Mouse (Mus musculus) forebrain, embryonic 10.5 days (tissue): ENCODE data around the gene Eepd1. TPM values are rescaled to one million over a fixed set of nuclear protein-coding genes. Genes with fewer than 3 reads are reported as not detected.
"Not testable (repeated sequence)": the region's sequence is repeated elsewhere in the genome, so short reads cannot be mapped to it uniquely, and the experiment has no call there.

Experiments used
- DNase-seq: peaks from one replicate; pipeline ENCODE4 v3.0.0-alpha.2; 2017; ENCODE audit warnings: low spot score; ENCODE audit errors: extremely low spot score
- H3K27ac ChIP-seq: fragments of 300-500 bp; sonication (generic); 2 replicates; pipeline ENCODE4 v1.5.1; 2016; ENCODE audit warnings: mild to moderate bottlenecking
- H3K27me3 ChIP-seq: fragments of 300-500 bp; sonication (generic); 2 replicates; pipeline ENCODE4 v1.6.1; 2016; ENCODE audit warnings: mild to moderate bottlenecking; ENCODE audit not compliant: poor library complexity, severe bottlenecking
- H3K36me3 ChIP-seq: fragments of 300-500 bp; sonication (generic); replicated peaks from 2 replicates; pipeline ENCODE4 v1.6.1; 2016; ENCODE audit warnings: mild to moderate bottlenecking, moderate library complexity
- H3K4me1 ChIP-seq: fragments of 300-500 bp; sonication (generic); 2 replicates; pipeline ENCODE4 v1.6.1; 2016
- H3K4me3 ChIP-seq: fragments of 300-500 bp; sonication (generic); 2 replicates; pipeline ENCODE4 v1.5.1; 2016; ENCODE audit warnings: mild to moderate bottlenecking, moderate library complexity
- H3K9me3 ChIP-seq: fragments of 300-500 bp; sonication (generic); 2 replicates; pipeline ENCODE4 v1.6.1; 2016; ENCODE audit warnings: mild to moderate bottlenecking, moderate library complexity
- WGBS: fragments of 180-500 bp; shearing (Covaris S2); methylation state at CpG from one replicate; pipeline ENCODE4 v1.1.7; 2016; 5-methylcytosine and 5-hydroxymethylcytosine counted together
- polyA plus RNA-seq: library from polyadenylated mRNA; unstranded; fragments of >200 nt; fragmentation: Nextera tagmentation; extraction: Ambion mirVana; gene quantifications from 2 replicates; pipeline ENCODE4 v1.2.1, GENCODE M21; 2016

Gene Eepd1
- 11.6 and 14.2 TPM in 2 replicates for polyA plus RNA-seq

- under 1% methylated on average over 75 of the region's 75 CpGs for WGBS
- Histone ChIP-seq H3K36me3 (no peaks in the 10 kb centered on the region), H3K27ac (peak within 1 kb of the TSS; percentile 85), H3K27me3 (peaks cover 36% of the 10 kb centered on the region), H3K9me3 (no peaks in the 10 kb centered on the region), H3K4me3 (peak within 1 kb of the TSS; percentile 75), H3K4me1 (peaks cover 46% of the 10 kb centered on the region)
- DNase-seq = peak; percentile 91
Observed at GRCm38 (mm10) chr9:25481344-25482095, at the start of gene Eepd1. TSS of gene Eepd1 (plus strand) at chr9:25481547.

GRCm38 (mm10) chr9:25438836-25439235 is 42.5 kb upstream of the Eepd1 start:
- WGBS = 96% methylated on average over 3 of the region's 3 CpGs
- no peak for DNase-seq
- Histone ChIP-seq H3K9me3 (no peaks in the 10 kb centered on the region), H3K27me3 (no peaks in the 10 kb centered on the region), H3K27ac (no peak overlapping the region), H3K4me1 (no peaks in the 10 kb centered on the region), H3K36me3 (no peaks in the 10 kb centered on the region), H3K4me3 (no peak overlapping the region)

- not testable (repeated sequence) for H3K27ac ChIP-seq, H3K9me3 ChIP-seq, H3K27me3 ChIP-seq, H3K4me3 ChIP-seq, DNase-seq, H3K36me3 ChIP-seq, H3K4me1 ChIP-seq
- WGBS = 87% methylated on average over 5 of the region's 5 CpGs
Observed at GRCm38 (mm10) chr9:25440046-25440445, 41.3 kb upstream of the Eepd1 start.

GRCm38 (mm10) chr9:25442041-25442440 is 39.3 kb upstream of the Eepd1 start:
- no peaks in the 10 kb centered on the region for H3K9me3 ChIP-seq

GRCm38 (mm10) chr9:25443029-25443428 is 38.3 kb upstream of the Eepd1 start:
- no peak for DNase-seq
- 77% methylated on average over 3 of the region's 3 CpGs for WGBS
- H3K36me3 ChIP-seq = no peaks in the 10 kb centered on the region
- no peaks in the 10 kb centered on the region for H3K9me3 ChIP-seq
- H3K4me3 ChIP-seq = no peak overlapping the region
- H3K27me3 ChIP-seq = no peaks in the 10 kb centered on the region
- no peak overlapping the region for H3K27ac ChIP-seq
- no peaks in the 10 kb centered on the region for H3K4me1 ChIP-seq

More at GRCm38 (mm10) chr9:25442041-25442440, 39.3 kb upstream of the Eepd1 start:
- Histone ChIP-seq H3K36me3 (no peaks in the 10 kb centered on the region), H3K27ac (no peak overlapping the region), H3K27me3 (no peaks in the 10 kb centered on the region), H3K4me3 (no peak overlapping the region), H3K4me1 (no peaks in the 10 kb centered on the region)
- no peak for DNase-seq

- H3K27me3 ChIP-seq = no peaks in the 10 kb centered on the region
- H3K4me3 ChIP-seq = no peak overlapping the region
- H3K36me3 ChIP-seq = no peaks in the 10 kb centered on the region
- H3K9me3 ChIP-seq = no peaks in the 10 kb centered on the region
- H3K4me1 ChIP-seq = no peaks in the 10 kb centered on the region
- no peak overlapping the region for H3K27ac ChIP-seq
- no peak for DNase-seq
Observed at GRCm38 (mm10) chr9:25443546-25443945, 37.8 kb upstream of the Eepd1 start.

GRCm38 (mm10) chr9:25450394-25450793 is 31.0 kb upstream of the Eepd1 start:
- Histone ChIP-seq H3K9me3 (no peaks in the 10 kb centered on the region), H3K27me3 (no peaks in the 10 kb centered on the region), H3K36me3 (no peaks in the 10 kb centered on the region), H3K4me1 (no peaks in the 10 kb centered on the region), H3K4me3 (no peak overlapping the region), H3K27ac (no peak overlapping the region)
- whole genome bisulfite sequencing = 64% methylated on average over 4 of the region's 4 CpGs
- no peak for DNase-seq

GRCm38 (mm10) chr9:25455027-25455426 is 26.3 kb upstream of the Eepd1 start:
- Histone ChIP-seq H3K36me3 (no peaks in the 10 kb centered on the region), H3K4me3 (no peak overlapping the region), H3K27me3 (no peaks in the 10 kb centered on the region), H3K4me1 (no peaks in the 10 kb centered on the region), H3K27ac (no peak overlapping the region), H3K9me3 (no peaks in the 10 kb centered on the region)
- 98% methylated on average over 2 of the region's 2 CpGs for WGBS
- DNase-seq = no peak

GRCm38 (mm10) chr9:25460835-25461555 is 20.4 kb upstream of the Eepd1 start:
- H3K4me1 ChIP-seq = no peaks in the 10 kb centered on the region
- H3K9me3 ChIP-seq = no peaks in the 10 kb centered on the region
- no peak overlapping the region for H3K27ac ChIP-seq
- 92% methylated on average over 10 of the region's 10 CpGs for WGBS
- no peak for DNase-seq
- H3K27me3 ChIP-seq = no peaks in the 10 kb centered on the region
- H3K4me3 ChIP-seq = no peak overlapping the region
- H3K36me3 ChIP-seq = no peaks in the 10 kb centered on the region

- Histone ChIP-seq H3K36me3 (no peaks in the 10 kb centered on the region), H3K9me3 (no peaks in the 10 kb centered on the region), H3K27me3 (no peaks in the 10 kb centered on the region), H3K4me1 (no peaks in the 10 kb centered on the region), H3K4me3 (no peak overlapping the region), H3K27ac (no peak overlapping the region)
- DNase-seq = no peak
- WGBS = 83% methylated on average over 1 of the region's 1 CpGs
Observed at GRCm38 (mm10) chr9:25464305-25464704, 17.0 kb upstream of the Eepd1 start.

GRCm38 (mm10) chr9:25479392-25480020 is 1.8 kb upstream of the Eepd1 start:
- DNase-seq = no peak
- WGBS = 93% methylated on average over 7 of the region's 7 CpGs

GRCm38 (mm10) chr9:25480676-25481075 is 671 bp upstream of the Eepd1 start:
- Histone ChIP-seq H3K9me3 (no peaks in the 10 kb centered on the region), H3K27ac (peak overlapping the region; percentile 85; the same call in 1 of the 2 replicates), H3K4me3 (no peak overlapping the region), H3K27me3 (peaks cover 32% of the 10 kb centered on the region), H3K36me3 (no peaks in the 10 kb centered on the region), H3K4me1 (peaks cover 46% of the 10 kb centered on the region)
- 80% methylated on average over 2 of the region's 2 CpGs for WGBS
- DNase-seq = no peak

More at GRCm38 (mm10) chr9:25479392-25480020, 1.8 kb upstream of the Eepd1 start:
- Histone ChIP-seq H3K9me3 (no peaks in the 10 kb centered on the region), H3K4me3 (no peak overlapping the region), H3K27me3 (peaks cover 22% of the 10 kb centered on the region), H3K36me3 (no peaks in the 10 kb centered on the region), H3K27ac (no peak overlapping the region), H3K4me1 (peaks cover 36% of the 10 kb centered on the region)
